Mouse (Mus musculus) layer of hippocampus, postnatal 36 days (tissue): ENCODE data around the gene Rbpms2. TPM values are rescaled to one million over a fixed set of nuclear protein-coding genes. Genes with fewer than 3 reads are reported as not detected.

Experiments used
- DNase-seq, 2 experiments: peaks; one replicate each; pipeline ENCODE4 v3.0.0; 2022
- total RNA-seq, 2 experiments: library from RNA; stranded (reverse); gene quantifications; 2 replicates each; pipeline ENCODE4 v1.2.3; 2021

Rbpms2 gene
- total RNA-seq, 2 experiments from 2014 or later = 3.2 to 4.0 TPM

- no peak for DNase-seq
These were observed 67.9 kb downstream of the Rbpms2 start for GRCm38 (mm10) chr9:65697356-65697755.

DNA sequence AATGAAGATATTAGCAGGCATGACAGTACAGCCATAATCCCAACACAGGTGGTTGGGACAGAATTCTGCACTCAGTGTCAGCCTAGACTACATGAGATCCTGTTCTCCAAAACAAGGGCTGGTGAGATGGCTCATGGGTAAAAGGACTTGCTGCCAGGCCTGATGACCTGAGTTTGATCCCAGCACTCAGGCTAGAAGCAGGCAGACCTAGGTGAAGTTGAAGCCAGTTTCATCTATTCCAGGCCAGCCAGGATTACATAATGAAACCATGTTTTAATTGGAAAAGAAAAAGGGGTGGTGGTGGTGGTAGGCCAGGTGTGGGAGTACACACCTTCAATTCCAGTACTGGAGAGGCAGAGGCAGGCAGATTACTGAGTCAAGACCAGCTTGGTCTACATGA is 68.5 kb downstream of the Rbpms2 start:
- no peak for DNase-seq

GRCm38 (mm10) chr9:65700504-65700903 is 71.1 kb downstream of the Rbpms2 start:
- DNase-seq = no peak

DNA sequence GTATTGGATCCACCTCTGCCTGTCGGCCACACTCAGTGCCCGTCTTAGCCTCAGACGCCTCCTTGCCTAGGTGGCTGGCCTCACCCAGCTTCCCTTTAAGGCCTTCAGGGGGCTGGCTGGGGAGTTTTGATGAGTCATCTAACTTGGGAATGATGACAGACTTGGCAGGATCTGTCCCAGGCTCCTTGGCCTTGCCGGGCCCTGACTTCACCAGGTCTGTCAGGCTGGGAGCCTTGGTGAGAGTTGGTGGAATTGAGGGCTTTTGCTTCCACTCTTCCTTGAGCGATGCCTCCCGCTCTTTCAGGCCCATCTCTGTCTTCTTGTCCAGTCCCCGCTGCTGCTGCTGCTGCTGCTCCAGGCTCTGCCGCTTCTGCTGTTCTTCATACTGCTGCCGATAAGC is 72.8 kb downstream of the Rbpms2 start:
- no peak for DNase-seq

DNA sequence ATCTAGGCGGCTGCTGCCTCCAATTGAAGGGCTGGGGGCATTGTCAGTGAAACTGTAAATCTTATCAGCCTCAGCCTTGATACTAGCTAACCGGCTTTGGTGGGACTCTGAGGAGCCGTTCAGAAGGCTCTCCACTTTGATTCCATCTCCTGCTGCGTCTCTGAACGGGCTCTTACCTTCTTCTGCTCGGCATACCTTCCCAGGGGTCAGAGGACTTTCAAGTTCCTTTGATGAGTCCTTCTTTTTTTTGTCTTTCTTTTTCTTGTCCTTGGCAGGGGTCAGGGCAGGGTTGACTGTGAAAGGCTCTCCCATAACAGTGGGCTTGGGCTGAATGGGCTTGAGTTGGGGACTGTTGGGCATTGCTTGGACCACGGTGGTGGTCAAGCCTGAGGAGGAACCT is 73.8 kb downstream of the Rbpms2 start:
- DNase-seq = no peak

- DNase-seq = no peak
These were observed 74.6 kb downstream of the Rbpms2 start for GRCm38 (mm10) chr9:65703926-65704595.

Other genes starting within 250 kb of the Rbpms2 start
- under 1 TPM; 0.22 to 0.25 TPM for gene Kbtbd13, start 238.0 kb upstream of the Rbpms2 start, total RNA-seq
- 1 to 10 TPM; 3.3 to 3.7 TPM for gene Rasl12, start 231.1 kb upstream of the Rbpms2 start, total RNA-seq
- not detected for gene Slc51b, start 206.7 kb upstream of the Rbpms2 start, total RNA-seq
- 10 to 100 TPM; 17.9 to 20.2 TPM for gene Mtfmt, start 193.9 kb upstream of the Rbpms2 start, total RNA-seq
- 10 to 100 TPM; 29.2 to 34.3 TPM for gene Spg21, start 168.7 kb upstream of the Rbpms2 start, total RNA-seq
- gene Ankdd1a, start 109.5 kb upstream of the Rbpms2 start, total RNA-seq = 1 to 10 TPM; 2.9 to 3.5 TPM
- 10 to 100 TPM in 1 of 2 experiments, 1 to 10 TPM in 1; 9.8 to 10.9 TPM for gene Plekho2, start 49.6 kb upstream of the Rbpms2 start, total RNA-seq
- gene Pif1, start 42.5 kb upstream of the Rbpms2 start, total RNA-seq = under 1 TPM; 0.12 to 0.25 TPM
- 100 to 1,000 TPM; 189 to 220 TPM for gene Oaz2, start 38.4 kb downstream of the Rbpms2 start, total RNA-seq
- gene Zfp609, start 197.9 kb downstream of the Rbpms2 start, total RNA-seq = 10 to 100 TPM; 51.2 to 52.8 TPM